Mouse (Mus musculus): ENCODE data around the gene Daam2.
A peak's percentile ranks its signal among the peaks of the same experiment; 100 is the strongest.
"Not testable (repeated sequence)": the region's sequence is repeated elsewhere in the genome, so short reads cannot be mapped to it uniquely, and the experiment has no call there.

Daam2 gene

DNA sequence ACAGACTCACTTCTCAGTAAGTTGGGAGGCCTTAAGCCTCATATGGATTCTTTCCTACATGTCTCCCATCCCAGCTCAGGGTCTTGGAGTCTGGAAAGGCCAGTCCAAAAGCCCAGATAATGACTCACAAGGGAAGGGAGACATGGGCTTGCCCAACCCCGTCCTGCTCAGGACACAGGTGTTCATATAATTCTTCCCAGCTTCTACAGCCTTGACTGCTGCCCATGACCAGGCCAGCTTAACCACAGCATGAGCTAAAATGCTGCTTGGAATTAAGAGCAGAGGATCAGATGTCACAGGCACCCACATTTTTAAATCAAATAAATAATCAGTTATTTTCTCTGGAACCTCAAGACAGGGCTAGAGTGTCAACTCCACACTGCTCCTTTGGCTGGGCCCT is 89.0 kb downstream of the Daam2 start:
- no peak for DNase-seq

GRCm38 (mm10) chr17:49474051-49474450 is 90.1 kb downstream of the Daam2 start:
- no peak for DNase-seq

- DNase-seq = no peak
Observed at GRCm38 (mm10) chr17:49472626-49473025, 91.5 kb downstream of the Daam2 start.

DNA sequence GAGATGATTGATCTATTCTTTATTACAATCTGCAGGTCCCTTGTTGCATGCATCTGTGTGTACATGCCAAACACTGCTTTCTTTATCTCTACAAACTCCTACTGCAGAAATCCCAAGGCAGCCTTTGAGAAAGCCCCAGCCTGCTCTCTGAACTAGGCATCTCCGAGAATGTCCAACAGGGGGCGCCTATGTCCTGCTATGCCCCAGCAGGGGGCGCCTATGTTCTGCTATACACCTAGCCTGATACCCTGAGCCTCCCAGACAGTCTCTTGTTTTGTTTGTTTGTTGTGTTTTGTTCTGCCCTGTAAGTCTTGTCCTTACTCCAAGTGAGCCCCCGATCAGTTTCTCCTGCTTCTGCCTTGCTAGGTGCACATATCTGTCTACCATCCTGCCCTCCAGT is 95.9 kb downstream of the Daam2 start:
- peak; percentile 79 to 86 for DNase-seq

- DNase-seq = no peak
Observed at GRCm38 (mm10) chr17:49464884-49465283, 99.3 kb downstream of the Daam2 start.

GRCm38 (mm10) chr17:49458386-49458785 is 105.8 kb downstream of the Daam2 start:
- DNase-seq = no peak

- no peak for DNase-seq
Observed at GRCm38 (mm10) chr17:49457833-49458232, 106.3 kb downstream of the Daam2 start.

DNA sequence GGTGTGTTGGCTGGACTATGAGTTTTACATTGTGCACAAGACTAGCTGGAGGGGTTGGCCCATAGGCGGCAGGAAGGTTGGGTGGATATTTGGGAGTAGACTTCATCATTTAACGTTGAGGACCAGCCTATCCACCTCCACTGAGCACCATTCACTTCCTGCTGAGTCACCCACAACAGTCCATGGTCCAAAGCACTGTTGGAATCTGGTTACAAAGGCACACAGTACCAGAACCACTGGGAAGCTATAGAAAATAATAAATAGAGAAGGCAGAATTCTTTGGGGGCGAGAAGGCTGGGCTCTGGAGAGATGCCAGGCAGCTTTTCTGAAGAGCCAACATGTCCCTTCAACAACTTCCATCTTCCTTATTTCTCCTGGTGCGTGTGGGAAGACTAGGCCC is 107.8 kb downstream of the Daam2 start:
- no peak for DNase-seq

- DNase-seq = no peak
Observed at GRCm38 (mm10) chr17:49450922-49451321, 113.2 kb downstream of the Daam2 start.

GRCm38 (mm10) chr17:49449230-49449608 is 114.9 kb downstream of the Daam2 start:
- DNase-seq = no peak

- no peak for DNase-seq
Observed at GRCm38 (mm10) chr17:49448570-49449229, 115.4 kb downstream of the Daam2 start.

DNA sequence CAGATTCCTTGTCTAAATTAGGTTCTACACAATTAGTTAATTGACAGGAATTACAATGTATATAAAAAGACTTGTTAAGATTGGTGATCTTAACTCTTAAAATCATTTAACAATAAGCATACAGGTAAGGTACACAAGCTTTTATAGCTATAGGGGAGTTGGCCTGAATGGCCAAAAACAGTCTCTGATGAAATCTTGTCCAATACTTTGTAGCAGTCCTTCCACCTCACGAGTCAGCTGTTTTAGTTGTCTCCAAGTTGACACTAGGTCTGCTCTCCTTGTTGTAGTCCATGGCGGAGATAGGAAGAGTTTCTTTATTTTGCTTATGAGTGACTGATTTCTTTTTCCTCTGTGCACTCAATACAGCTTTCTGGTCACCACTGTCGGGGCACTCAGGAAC is 121.3 kb downstream of the Daam2 start:
- DNase-seq = not testable (repeated sequence)

DNA sequence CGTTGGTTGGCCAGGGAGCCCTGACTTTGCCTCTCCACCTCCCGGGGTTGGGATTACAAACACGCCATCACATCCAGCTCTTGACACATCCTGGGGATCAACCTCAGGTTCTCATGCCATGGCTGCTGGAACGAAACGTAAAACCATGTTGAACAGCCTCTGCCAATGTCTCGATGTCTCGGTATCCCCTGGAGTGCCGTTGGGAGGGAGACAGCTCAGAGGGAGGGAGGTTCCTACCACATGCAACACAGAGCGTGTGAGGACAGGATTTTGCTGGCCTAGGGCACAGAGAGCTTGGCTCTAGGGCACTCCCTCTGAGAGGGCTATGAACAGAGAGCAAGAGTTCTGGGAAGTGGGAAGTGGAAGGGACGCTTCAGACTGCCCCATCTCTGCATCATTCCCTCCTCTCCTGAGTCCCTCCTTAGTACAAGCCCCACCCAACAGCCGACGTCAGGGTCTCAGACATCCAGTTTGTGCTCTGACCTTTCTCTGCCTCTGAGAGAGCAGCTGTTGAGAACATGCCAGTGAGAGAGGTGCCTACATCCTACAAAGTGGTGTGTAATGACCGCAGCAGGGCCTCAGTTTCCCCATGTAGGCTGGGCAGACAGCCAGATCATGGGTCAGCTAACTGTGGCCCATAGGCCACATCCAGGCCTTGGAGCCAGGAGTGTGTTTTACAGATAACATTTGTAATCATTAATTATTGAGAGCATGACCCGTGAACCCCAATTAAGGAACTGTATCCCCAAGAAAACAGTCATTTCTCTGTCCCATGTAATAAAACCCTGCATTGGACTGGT is 123.6 kb downstream of the Daam2 start:
- DNase-seq = no peak

DNA sequence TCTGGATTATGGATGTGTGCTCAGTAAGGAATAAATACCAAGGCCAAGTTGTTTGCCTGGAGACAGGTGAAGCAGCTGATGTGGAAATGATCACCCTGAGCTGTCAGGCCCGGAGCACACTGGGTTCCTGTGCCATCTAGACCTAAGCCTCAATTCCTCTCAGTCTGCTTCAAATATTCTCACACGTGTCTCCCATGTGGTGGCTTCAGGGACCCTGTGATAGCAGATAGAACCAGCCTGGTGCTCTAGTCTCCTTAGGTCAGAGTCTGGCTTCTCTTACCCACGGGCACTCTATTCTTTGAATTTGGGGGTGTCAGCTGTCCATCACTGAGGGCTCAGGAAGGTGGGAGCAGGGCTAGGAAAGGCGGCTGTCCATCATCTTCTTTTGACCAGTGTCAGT is 124.4 kb downstream of the Daam2 start:
- DNase-seq = no peak

GRCm38 (mm10) chr17:49438822-49439574 is 125.1 kb downstream of the Daam2 start:
- no peak for DNase-seq

- DNase-seq = peak in 1 of 2 experiments; percentile 1
Observed at GRCm38 (mm10) chr17:49437306-49437705, 126.8 kb downstream of the Daam2 start.

- DNase-seq = peak in 1 of 2 experiments; percentile 0
Observed at GRCm38 (mm10) chr17:49436631-49437030, 127.5 kb downstream of the Daam2 start.

GRCm38 (mm10) chr17:49435081-49435480 is 129.1 kb downstream of the Daam2 start:
- peak in 1 of 2 experiments; percentile 2 for DNase-seq

GRCm38 (mm10) chr17:49434236-49434635 is 129.9 kb downstream of the Daam2 start:
- DNase-seq = no peak

DNA sequence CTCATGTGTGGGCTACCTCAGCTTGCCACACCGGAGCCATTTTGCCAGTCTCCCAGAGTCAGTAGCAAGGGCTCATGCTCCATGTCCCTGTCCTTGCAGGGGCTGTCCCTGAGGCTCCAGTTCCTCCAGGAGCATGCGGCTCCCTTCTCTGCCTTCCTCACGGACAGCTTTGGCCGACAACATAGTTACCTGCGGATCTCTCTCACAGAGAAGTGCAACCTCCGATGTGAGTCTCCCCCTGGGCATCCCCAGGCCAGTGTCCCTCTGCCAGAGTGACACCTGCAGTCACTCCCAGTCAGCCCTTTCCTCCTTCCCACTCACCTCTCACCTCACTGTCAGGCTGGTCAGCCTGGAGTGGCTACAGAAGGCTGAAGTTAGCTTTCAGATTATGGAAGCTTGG is 131.1 kb downstream of the Daam2 start:
- DNase-seq = peak in 1 of 2 experiments; percentile 8

- DNase-seq = peak; percentile 19 to 44
Observed at GRCm38 (mm10) chr17:49432071-49432711, 132.0 kb downstream of the Daam2 start.

DNA sequence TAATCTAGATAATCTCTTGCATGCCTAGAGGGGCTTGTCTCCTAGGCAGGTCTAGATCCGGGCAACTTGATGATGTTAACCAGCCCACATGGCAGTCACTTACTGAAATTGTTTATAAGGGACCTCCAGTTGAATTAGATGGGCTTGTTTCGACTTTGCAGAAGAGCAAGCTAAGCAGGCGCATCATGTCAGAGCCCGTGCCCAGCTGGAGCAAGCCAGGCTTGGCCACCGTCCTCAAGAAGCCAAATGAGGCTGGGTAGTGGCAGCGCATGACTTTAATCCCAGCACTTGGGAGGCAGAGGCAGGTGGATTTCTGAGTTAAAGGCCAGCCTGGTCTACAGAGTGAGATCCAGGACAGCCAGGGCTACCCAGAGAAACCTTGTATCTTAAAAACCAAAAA is 133.0 kb downstream of the Daam2 start:
- DNase-seq = peak; percentile 19 to 30

DNA sequence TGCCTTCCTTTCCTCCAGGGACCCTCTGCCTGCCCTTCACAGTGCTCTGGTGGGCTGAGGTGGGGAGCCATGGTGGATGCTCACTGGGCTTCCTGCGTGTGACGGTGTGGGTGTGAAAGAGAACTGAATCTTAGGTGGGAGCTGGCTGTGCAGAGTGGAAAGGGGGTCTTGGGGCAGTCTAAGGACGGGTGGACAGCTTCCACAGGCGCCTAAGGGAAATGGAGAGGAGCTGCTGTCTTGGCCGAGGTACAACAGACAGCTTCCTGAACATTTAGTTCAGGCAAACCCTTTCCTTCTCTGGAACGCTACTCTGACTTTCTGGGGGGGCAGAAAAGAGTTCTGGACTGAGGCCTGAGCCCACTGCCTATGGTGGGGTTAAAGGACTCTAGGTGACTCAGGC is 134.0 kb downstream of the Daam2 start:
- peak in 1 of 2 experiments; percentile 12 for DNase-seq
